Comparison of ENCODE assay signal across 25 mouse cellular contexts in the genomic region with DNA sequence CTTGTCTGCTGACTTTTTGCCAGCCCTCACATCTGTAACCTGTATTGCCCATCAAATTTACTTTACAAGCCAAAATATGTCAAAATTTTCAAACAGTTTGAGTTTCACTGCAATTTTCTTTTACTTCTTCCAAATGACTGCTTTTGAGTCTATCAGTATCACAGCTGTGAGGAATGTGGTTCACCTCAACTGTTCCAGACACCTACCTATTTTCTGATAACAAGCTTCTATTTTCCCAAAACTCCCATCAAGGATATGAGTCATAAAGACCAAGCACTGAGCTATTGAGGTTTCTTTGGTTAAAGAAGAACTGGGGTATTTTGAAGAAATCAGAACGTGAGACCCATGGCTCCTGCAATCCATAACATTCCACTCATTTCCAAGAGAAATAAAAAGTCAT.
"Had no signal": no experiment of that assay in that cellular context is flagged by ENCODE, and none has a peak within 500 bp of the region (broad histone marks: within the 10 kb centered on the region; RNA-seq: fewer than 3 reads in every experiment).

No protein-coding gene starts in this region.

- DNase-seq: gastrocnemius, postnatal 14 days; gastrocnemius, postnatal 36 days; heart, adult 11 months; heart, adult 2 months; heart, postnatal 14 days; heart, postnatal 36 days; kidney, adult 11 months; kidney, adult 2 months; kidney, adult 9 months; kidney, postnatal 10 days; kidney, postnatal 25 days; kidney, postnatal 4 days; layer of hippocampus, adult 9-11 months; layer of hippocampus, postnatal 36 days; left cerebral cortex, postnatal 4 days had no signal

- H3K27me3 ChIP-seq: heart, embryonic 13.5 days; heart, embryonic 15.5 days; hindbrain, embryonic 13.5 days; hindbrain, embryonic 15.5 days; kidney, embryonic 15.5 days; limb, embryonic 13.5 days; limb, embryonic 15.5 days; liver, embryonic 12.5 days had no signal

- H3K4me3 ChIP-seq: heart, adult 2 months; heart, embryonic 13.5 days; heart, embryonic 15.5 days; hindbrain, embryonic 13.5 days; hindbrain, embryonic 15.5 days; kidney, embryonic 15.5 days; limb, embryonic 13.5 days; limb, embryonic 15.5 days; liver, embryonic 12.5 days had no signal

- H3K9me3 ChIP-seq: heart, embryonic 13.5 days; heart, embryonic 15.5 days; hindbrain, embryonic 13.5 days; hindbrain, embryonic 15.5 days; kidney, embryonic 15.5 days; limb, embryonic 13.5 days; limb, embryonic 15.5 days; liver, embryonic 12.5 days had no signal

- H3K27ac ChIP-seq: heart, adult 2 months; heart, embryonic 13.5 days; heart, embryonic 15.5 days; hindbrain, embryonic 13.5 days; hindbrain, embryonic 15.5 days; hindbrain, postnatal 0 days; kidney, embryonic 15.5 days; limb, embryonic 13.5 days; limb, embryonic 15.5 days; liver, embryonic 12.5 days; liver, embryonic 14.5 days had no signal

- H3K36me3 ChIP-seq: heart, embryonic 15.5 days; hindbrain, embryonic 15.5 days; kidney, embryonic 15.5 days; limb, embryonic 15.5 days had no signal

- H3K9ac ChIP-seq: heart, embryonic 13.5 days; heart, embryonic 15.5 days; hindbrain, embryonic 13.5 days; hindbrain, embryonic 15.5 days; kidney, embryonic 15.5 days; limb, embryonic 13.5 days; limb, embryonic 15.5 days; liver, embryonic 12.5 days; liver, embryonic 14.5 days had no signal
